Mouse (Mus musculus): Measurements from ENCODE around the gene Psmg1.

GRCm38 (mm10) chr16:95996156-95996555 lies 5.4 kb upstream of the Psmg1 start:
- TF ChIP-seq CTCF (IDR thresholded peaks at IDR 0.05; ENCODE audit: insufficient read depth, low read length) (no peak), POLR2A (IDR thresholded peaks at IDR 0.05; ENCODE audit: borderline replicate concordance, extremely low read depth, low read depth, low read length) (no peak)
